Mouse (Mus musculus) bone marrow, adult 2 months (tissue): ENCODE measurements around the gene Lrrc58. TPM values are rescaled to one million over a fixed set of nuclear protein-coding genes. Genes with fewer than 3 reads are reported as not detected.

Experiments
- H3K27ac ChIP-seq: fragments of 200-500 bp; 2 replicates; pipeline ENCODE4 v1.5.1; 2012; ENCODE audit warnings: low read depth, mild to moderate bottlenecking, control low read depth, inconsistent platforms, low read length; ENCODE audit not compliant: control insufficient read depth, poor library complexity, insufficient read depth
- H3K4me1 ChIP-seq: fragments of 200-500 bp; 2 replicates; pipeline ENCODE4 v1.6.1; 2011; ENCODE audit warnings: low read length; ENCODE audit not compliant: control insufficient read depth, insufficient read depth
- H3K4me3 ChIP-seq: fragments of 200-500 bp; replicated peaks from 2 replicates; pipeline ENCODE3; 2011; ENCODE audit warnings: mild to moderate bottlenecking, low read depth, low read length, control low read depth; ENCODE audit not compliant: control insufficient read depth
- CTCF ChIP-seq: fragments of 200-500 bp; IDR thresholded peaks from 2 replicates; pipeline ENCODE4 v1.5.1; 2011; ENCODE audit warnings: low read length, control low read depth; ENCODE audit not compliant: control insufficient read depth, insufficient read depth
- POLR2A ChIP-seq: fragments of 200-500 bp; IDR thresholded peaks from 2 replicates; pipeline ENCODE4 v1.6.1; 2011; ENCODE audit warnings: low read depth, mild to moderate bottlenecking, control low read depth, low read length, borderline replicate concordance; ENCODE audit not compliant: control insufficient read depth
- WGBS: fragments of 180-500 bp; shearing (Covaris S2); methylation state at CpG from one replicate; pipeline ENCODE4 v1.1.7; 2018; 5-methylcytosine and 5-hydroxymethylcytosine counted together
- polyA plus RNA-seq: library from polyadenylated mRNA; stranded (reverse); fragments of >200 nt; gene quantifications from 2 replicates; pipeline ENCODE4 v1.2.4, GENCODE M21; 2011; ENCODE audit warnings: low replicate concordance; ENCODE audit not compliant: missing spikeins, insufficient read depth, insufficient read length

Gene Lrrc58
- 3.8 and 6.5 TPM in 2 replicates for polyA plus RNA-seq

DNA sequence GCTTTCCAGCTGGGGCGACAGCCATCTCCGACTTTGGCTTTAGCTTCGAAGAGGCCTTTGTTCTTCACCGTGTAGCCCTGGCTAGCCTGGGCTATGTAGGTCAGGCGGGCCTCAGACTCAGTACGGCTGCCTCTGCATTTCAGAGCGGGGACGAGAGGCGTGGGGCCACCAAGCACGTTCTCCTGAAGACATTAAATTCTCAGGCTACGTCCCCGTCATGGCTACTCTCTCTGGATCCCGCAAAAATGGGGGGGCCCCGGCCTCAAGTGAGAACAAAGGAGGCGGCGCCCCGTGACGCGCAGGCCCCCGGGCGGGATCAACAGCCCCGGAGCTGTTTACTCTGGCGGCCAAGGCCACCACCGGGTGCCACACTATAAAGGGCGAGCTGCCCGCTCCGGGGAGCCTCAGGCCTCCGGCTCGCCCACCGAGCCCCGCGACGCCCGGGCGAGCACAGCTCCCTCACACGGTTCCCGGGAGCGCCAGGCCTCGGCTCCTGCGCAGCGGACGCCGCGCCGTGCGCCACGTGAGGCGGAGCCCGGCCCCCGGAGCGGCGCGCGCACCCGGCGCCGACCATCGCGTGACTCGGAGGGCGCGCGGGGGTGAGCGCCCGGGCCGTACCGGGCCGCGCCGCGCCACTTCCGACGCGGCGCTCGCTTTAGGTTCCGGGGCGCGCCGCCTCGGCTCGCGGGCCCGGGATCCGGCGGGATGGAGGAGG, at the start of gene Lrrc58:
Lrrc58 (plus strand) TSS at position 599 of the 715 bp plus-strand sequence.
- TF ChIP-seq POLR2A (peak; percentile 52; the same call in 1 of the 2 replicates), CTCF (no peak)
- Histone ChIP-seq H3K27ac (peak within 1 kb of the TSS; percentile 98), H3K4me1 (peaks cover 2% of the 10 kb centered on the region; the same call in 1 of the 2 replicates), H3K4me3 (peak within 1 kb of the TSS; percentile 97)
- WGBS = 3% methylated on average over 86 of the region's 86 CpGs

DNA sequence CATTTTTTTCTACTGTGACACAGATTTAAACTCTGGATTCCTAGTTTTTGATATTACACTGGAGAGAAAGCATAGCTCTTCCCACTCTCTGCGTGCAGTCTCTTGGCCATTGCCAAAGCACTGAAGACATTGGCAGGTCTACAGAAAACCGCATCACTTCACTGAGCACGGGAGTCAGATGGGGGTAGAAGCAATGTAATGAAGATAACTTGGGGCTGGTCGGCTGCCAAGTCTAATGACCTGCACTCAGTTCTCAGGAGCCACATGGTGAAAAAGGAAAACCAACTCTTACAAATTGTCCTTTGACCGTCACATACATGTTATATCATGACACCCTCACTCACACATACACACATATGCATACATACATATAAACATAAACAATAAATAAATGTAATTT, 44.2 kb upstream of the Lrrc58 start:
- no peak overlapping the region for H3K27ac ChIP-seq
- H3K4me1 ChIP-seq = no peaks in the 10 kb centered on the region
- WGBS = 80% methylated on average over 5 of the region's 5 CpGs
- TF ChIP-seq POLR2A (no peak), CTCF (no peak)
- H3K4me3 ChIP-seq = no peak overlapping the region

DNA sequence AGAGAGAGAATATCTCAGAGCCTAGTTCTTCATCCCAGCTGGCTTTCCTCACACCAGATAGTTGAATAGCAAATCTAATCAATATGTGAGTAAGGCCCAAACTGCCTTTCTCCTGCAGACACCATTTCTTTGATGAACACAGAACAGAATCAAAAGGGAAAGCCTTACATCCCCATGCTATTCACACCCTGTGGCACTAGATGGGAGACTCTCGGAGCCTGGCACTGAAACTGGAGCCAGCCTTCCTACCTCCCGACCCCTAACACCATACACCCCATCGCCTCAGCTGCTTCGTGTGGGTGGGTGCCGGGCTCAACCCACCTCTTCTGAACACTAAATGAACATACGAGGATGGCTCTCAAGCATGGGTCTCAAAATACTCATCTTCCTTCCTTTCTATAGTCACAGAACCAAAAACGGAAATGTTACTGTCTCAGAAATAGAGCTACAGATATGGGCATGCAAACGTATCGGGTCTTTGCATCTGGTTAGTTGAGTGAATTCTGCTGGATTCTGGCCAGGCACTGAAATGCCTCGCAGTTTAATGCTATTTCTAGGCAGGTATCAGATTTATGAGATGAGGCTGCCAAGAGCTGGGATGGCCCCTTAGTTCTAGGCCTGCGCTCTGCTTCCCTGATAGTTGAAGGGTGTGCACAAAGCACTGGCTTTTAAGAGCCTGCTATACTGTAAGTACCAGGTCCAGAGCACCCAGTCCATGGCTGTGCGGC, 43.2 kb upstream of the Lrrc58 start:
- no peak overlapping the region for H3K4me3 ChIP-seq
- TF ChIP-seq POLR2A = no peak
- TF ChIP-seq CTCF = no peak

DNA sequence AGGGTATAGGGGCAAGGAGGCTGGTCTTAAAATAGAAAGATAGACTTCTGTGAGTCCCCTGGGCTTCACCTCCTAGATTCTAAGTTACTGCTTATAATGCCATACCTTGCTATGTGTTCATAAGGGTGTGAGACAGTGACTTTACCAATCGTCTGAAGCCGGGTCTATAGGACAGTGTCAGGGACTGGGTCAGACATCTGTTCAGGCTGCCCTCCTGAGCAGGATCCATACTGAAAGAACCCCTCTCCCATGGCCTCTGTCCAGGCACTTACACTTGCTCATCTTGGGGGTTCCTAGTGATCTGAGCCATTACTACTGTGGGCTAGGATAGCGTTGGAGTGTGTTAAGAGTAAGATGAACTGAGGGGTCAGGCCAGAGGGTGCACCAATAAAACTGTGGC, 41.9 kb upstream of the Lrrc58 start:
- TF ChIP-seq CTCF (no peak), POLR2A (no peak)
- WGBS = 97% methylated on average over 3 of the region's 3 CpGs
- no peak overlapping the region for H3K27ac ChIP-seq

More for the DNA sequence above, 43.2 kb upstream of the Lrrc58 start:
- Histone ChIP-seq H3K4me1 (no peaks in the 10 kb centered on the region), H3K27ac (no peak overlapping the region)
- 85% methylated on average over 12 of the region's 12 CpGs for WGBS

DNA sequence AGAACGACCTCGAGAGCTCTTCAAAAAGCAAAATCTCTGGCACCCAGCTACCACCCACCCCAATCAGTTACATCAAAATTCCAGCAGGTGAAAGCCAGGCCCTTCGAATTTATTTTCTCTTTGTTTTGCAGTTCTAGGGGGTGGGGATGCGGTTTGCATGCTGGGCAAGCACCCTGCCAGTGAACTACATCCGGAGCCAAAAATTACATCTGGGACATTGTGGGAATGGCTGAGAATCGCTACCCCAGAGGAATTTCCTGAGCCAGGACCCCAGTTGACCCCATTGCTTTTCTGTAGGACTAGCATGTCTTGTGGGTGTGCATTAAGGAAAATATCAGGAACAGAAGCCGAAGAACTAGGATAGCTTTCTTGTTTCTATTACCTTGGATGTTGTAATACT, 37.1 kb upstream of the Lrrc58 start:
- 79% methylated on average over 7 of the region's 7 CpGs for WGBS
- Histone ChIP-seq H3K4me1 (no peaks in the 10 kb centered on the region), H3K4me3 (no peak overlapping the region), H3K27ac (no peak overlapping the region)
- TF ChIP-seq CTCF = no peak
- TF ChIP-seq POLR2A = no peak

More for the DNA sequence above, 41.9 kb upstream of the Lrrc58 start:
- H3K4me3 ChIP-seq = no peak overlapping the region
- no peaks in the 10 kb centered on the region for H3K4me1 ChIP-seq

DNA sequence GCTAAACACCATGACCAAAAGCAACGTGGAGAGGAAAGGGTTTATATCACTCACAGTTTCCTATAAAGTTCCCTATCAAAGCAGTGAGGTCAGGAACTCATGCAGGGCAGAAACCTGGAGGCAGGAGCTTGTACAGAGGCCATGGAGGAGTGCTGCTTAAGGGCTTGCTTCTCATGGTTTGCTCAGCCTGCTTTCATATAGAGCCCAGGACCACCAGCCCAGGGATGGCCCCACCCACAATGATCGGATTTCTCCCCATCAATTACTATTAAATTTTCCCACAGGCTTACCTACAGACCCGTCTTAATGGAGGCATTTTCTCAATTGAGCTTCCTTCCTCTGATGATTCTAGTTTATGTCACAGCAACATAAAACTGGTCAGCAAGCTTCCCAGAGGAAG, 30.6 kb upstream of the Lrrc58 start:
- WGBS = 61% methylated on average over 3 of the region's 3 CpGs
- no peak for TF ChIP-seq CTCF
- TF ChIP-seq POLR2A = no peak
- Histone ChIP-seq H3K4me3 (no peak overlapping the region), H3K27ac (no peak overlapping the region), H3K4me1 (no peaks in the 10 kb centered on the region)

DNA sequence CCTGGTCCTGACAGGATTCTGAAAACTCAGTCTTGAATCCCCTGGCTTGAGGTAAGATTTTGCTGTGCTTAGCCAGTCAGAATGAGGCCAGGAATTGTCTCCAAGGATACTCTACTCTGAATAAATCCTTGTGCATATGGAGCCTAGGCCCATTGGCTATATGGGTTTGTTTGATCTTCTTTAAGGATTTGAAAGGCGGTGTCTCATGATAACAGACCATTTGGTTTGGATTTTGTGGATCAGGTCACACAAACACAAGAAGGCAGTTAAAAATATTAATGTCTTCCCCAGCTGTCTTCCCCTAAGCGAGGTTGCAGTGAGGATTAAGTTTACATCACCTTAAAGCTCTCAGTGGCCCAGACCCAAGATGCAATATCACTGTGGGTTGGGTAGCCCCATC, 25.8 kb upstream of the Lrrc58 start:
- TF ChIP-seq CTCF (no peak), POLR2A (no peak)
- Histone ChIP-seq H3K4me3 (no peak overlapping the region), H3K4me1 (no peaks in the 10 kb centered on the region), H3K27ac (no peak overlapping the region)
- WGBS = 65% methylated on average over 2 of the region's 2 CpGs

DNA sequence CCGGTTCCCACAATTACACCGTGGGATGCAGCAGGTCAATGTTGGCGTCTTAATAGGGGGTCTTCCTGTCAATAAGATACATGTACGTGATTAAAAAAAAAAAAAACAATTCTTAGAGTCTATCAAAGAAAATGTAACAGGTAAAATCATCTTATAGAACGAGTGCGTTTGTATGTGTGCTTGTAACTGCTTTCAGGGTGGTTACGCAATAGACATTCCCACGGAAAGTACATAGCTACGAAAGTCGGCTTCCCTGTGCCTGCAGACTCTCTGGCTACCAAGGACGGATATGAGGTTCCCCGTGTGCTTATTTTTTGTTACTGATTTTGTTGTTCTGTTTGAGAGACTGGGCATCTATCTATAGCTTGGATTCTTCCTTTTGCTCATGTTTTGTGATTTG, 24.4 kb upstream of the Lrrc58 start:
- Histone ChIP-seq H3K4me3 (no peak overlapping the region), H3K4me1 (no peaks in the 10 kb centered on the region; the same call in 1 of the 2 replicates), H3K27ac (no peak overlapping the region)
- TF ChIP-seq CTCF = no peak
- TF ChIP-seq POLR2A = no peak
- 71% methylated on average over 12 of the region's 12 CpGs for WGBS
